Mouse (Mus musculus) forebrain, embryonic 13.5 days (tissue): ENCODE measurements around the gene F13a1. TPM values are rescaled to one million over a fixed set of nuclear protein-coding genes. Genes with fewer than 3 reads are reported as not detected.
A peak's percentile ranks its signal among the peaks of the same experiment; 100 is the strongest.

ENCODE experiments used
- ATAC-seq: fragments of 200-750 bp; cut with Nextera tagmentation; 2 replicates; pipeline ENCODE4 v1.8.0; 2017
- H3K27ac ChIP-seq: fragments of 300-500 bp; sonication (generic); 2 replicates; pipeline ENCODE4 v1.5.1; 2015; ENCODE audit warnings: inconsistent platforms, mild to moderate bottlenecking, moderate library complexity
- H3K27me3 ChIP-seq: fragments of 300-500 bp; sonication (generic); 2 replicates; pipeline ENCODE4 v1.6.1; 2015; ENCODE audit warnings: mild to moderate bottlenecking, inconsistent platforms
- H3K36me3 ChIP-seq: fragments of 300-500 bp; sonication (generic); 2 replicates; pipeline ENCODE4 v1.6.1; 2015; ENCODE audit warnings: mild to moderate bottlenecking, inconsistent platforms; ENCODE audit not compliant: poor library complexity, severe bottlenecking
- H3K4me1 ChIP-seq: fragments of 300-500 bp; sonication (generic); 2 replicates; pipeline ENCODE4 v1.6.1; 2015; ENCODE audit warnings: inconsistent platforms
- H3K4me2 ChIP-seq: fragments of 300-500 bp; sonication (generic); 2 replicates; pipeline ENCODE4 v1.6.1; 2015; ENCODE audit warnings: inconsistent platforms, mild to moderate bottlenecking, moderate library complexity
- H3K4me3 ChIP-seq: fragments of 300-500 bp; sonication (generic); 2 replicates; pipeline ENCODE4 v1.5.1; 2015; ENCODE audit warnings: mild to moderate bottlenecking, inconsistent platforms
- H3K9ac ChIP-seq: fragments of 300-500 bp; sonication (generic); 2 replicates; pipeline ENCODE4 v1.6.1; 2015; ENCODE audit warnings: mild to moderate bottlenecking, inconsistent platforms
- H3K9me3 ChIP-seq: fragments of 300-500 bp; sonication (generic); replicated peaks from 2 replicates; pipeline ENCODE4 v1.6.1; 2016; ENCODE audit warnings: inconsistent platforms
- WGBS: fragments of 180-500 bp; shearing (Covaris S2); methylation state at CpG from one replicate; pipeline ENCODE4 v1.1.7; 2015; 5-methylcytosine and 5-hydroxymethylcytosine counted together
- polyA plus RNA-seq: library from polyadenylated mRNA; unstranded; fragments of >200 nt; fragmentation: Nextera tagmentation; extraction: Ambion mirVana; gene quantifications from 2 replicates; pipeline ENCODE4 v1.2.1, GENCODE M21; 2015

Gene F13a1
- polyA plus RNA-seq, 1 experiment from 2014 or later: 5.9 TPM

- H3K9ac ChIP-seq: no peak overlapping the region
- no peak overlapping the region for H3K4me2 ChIP-seq
- H3K36me3 ChIP-seq: no peaks in the 10 kb centered on the region
- H3K4me3 ChIP-seq: no peak overlapping the region
- no peaks in the 10 kb centered on the region for H3K27me3 ChIP-seq
- H3K9me3 ChIP-seq: no peaks in the 10 kb centered on the region
- H3K4me1 ChIP-seq: no peaks in the 10 kb centered on the region
- no peak overlapping the region for H3K27ac ChIP-seq
- no peak for ATAC-seq
- WGBS: 90% methylated on average over 9 of the region's 9 CpGs
Observed at GRCm38 (mm10) chr13:36932066-36932465, 118.0 kb downstream of the F13a1 start.

GRCm38 (mm10) chr13:36919737-36920136 is 130.3 kb downstream of the F13a1 start:
- H3K27ac ChIP-seq: no peak overlapping the region; the same call in 1 of the 2 replicates
- WGBS: 59% methylated on average over 4 of the region's 4 CpGs
- no peaks in the 10 kb centered on the region for H3K27me3 ChIP-seq
- peak; percentile 57 for ATAC-seq
- H3K9me3 ChIP-seq: no peaks in the 10 kb centered on the region
- H3K4me2 ChIP-seq: no peak overlapping the region
- H3K4me3 ChIP-seq: no peak overlapping the region
- H3K36me3 ChIP-seq: no peaks in the 10 kb centered on the region
- H3K9ac ChIP-seq: no peak overlapping the region
- 0 out of 2 replicates have a peak, but pooled peaks cover 4% of the 10 kb centered on the region for H3K4me1 ChIP-seq

- ATAC-seq: peak; percentile 66; the same call in 1 of the 2 replicates
- Histone ChIP-seq H3K4me1 (peaks cover 13% of the 10 kb centered on the region), H3K27me3 (no peaks in the 10 kb centered on the region), H3K4me2 (no peak overlapping the region), H3K36me3 (no peaks in the 10 kb centered on the region), H3K27ac (no peak overlapping the region), H3K4me3 (no peak overlapping the region), H3K9ac (no peak overlapping the region), H3K9me3 (no peaks in the 10 kb centered on the region)
- 11% methylated on average over 4 of the region's 4 CpGs for WGBS
Observed at GRCm38 (mm10) chr13:36903885-36904284, 146.2 kb downstream of the F13a1 start.

GRCm38 (mm10) chr13:36903447-36903846 is 146.6 kb downstream of the F13a1 start:
- ATAC-seq: no peak
- no peaks in the 10 kb centered on the region for H3K9me3 ChIP-seq
- WGBS: 59% methylated on average over 1 of the region's 1 CpGs
- H3K9ac ChIP-seq: no peak overlapping the region
- no peaks in the 10 kb centered on the region for H3K27me3 ChIP-seq
- no peak overlapping the region for H3K4me3 ChIP-seq
- H3K4me2 ChIP-seq: no peak overlapping the region
- H3K36me3 ChIP-seq: no peaks in the 10 kb centered on the region
- peaks cover 13% of the 10 kb centered on the region for H3K4me1 ChIP-seq
- no peak overlapping the region for H3K27ac ChIP-seq

GRCm38 (mm10) chr13:36901603-36902002 is 148.4 kb downstream of the F13a1 start:
- Histone ChIP-seq H3K4me1 (peaks cover 13% of the 10 kb centered on the region), H3K4me3 (no peak overlapping the region), H3K9me3 (no peaks in the 10 kb centered on the region), H3K27me3 (no peaks in the 10 kb centered on the region), H3K9ac (no peak overlapping the region), H3K36me3 (no peaks in the 10 kb centered on the region), H3K27ac (no peak overlapping the region), H3K4me2 (no peak overlapping the region)
- ATAC-seq: no peak
- WGBS: 90% methylated on average over 3 of the region's 3 CpGs

GRCm38 (mm10) chr13:36901016-36901415 is 149.0 kb downstream of the F13a1 start:
- Histone ChIP-seq H3K36me3 (no peaks in the 10 kb centered on the region), H3K27me3 (no peaks in the 10 kb centered on the region), H3K9me3 (no peaks in the 10 kb centered on the region), H3K4me3 (no peak overlapping the region), H3K4me1 (peaks cover 13% of the 10 kb centered on the region), H3K9ac (no peak overlapping the region), H3K27ac (no peak overlapping the region), H3K4me2 (no peak overlapping the region)
- no peak for ATAC-seq
- 80% methylated on average over 3 of the region's 3 CpGs for whole genome bisulfite sequencing

- ATAC-seq: no peak
- WGBS: 30% methylated on average over 3 of the region's 3 CpGs
- no peaks in the 10 kb centered on the region for H3K27me3 ChIP-seq
- no peak overlapping the region for H3K9ac ChIP-seq
- no peak overlapping the region for H3K4me3 ChIP-seq
- H3K4me2 ChIP-seq: no peak overlapping the region
- H3K9me3 ChIP-seq: no peaks in the 10 kb centered on the region
- no peaks in the 10 kb centered on the region for H3K4me1 ChIP-seq
- no peak overlapping the region for H3K27ac ChIP-seq
- no peaks in the 10 kb centered on the region for H3K36me3 ChIP-seq
Observed at GRCm38 (mm10) chr13:36896061-36896460, 154.0 kb downstream of the F13a1 start.

- no peak overlapping the region for H3K4me3 ChIP-seq
- no peaks in the 10 kb centered on the region for H3K9me3 ChIP-seq
- H3K36me3 ChIP-seq: no peaks in the 10 kb centered on the region
- WGBS: 97% methylated on average over 3 of the region's 3 CpGs
- H3K9ac ChIP-seq: no peak overlapping the region
- no peak overlapping the region for H3K4me2 ChIP-seq
- H3K27ac ChIP-seq: no peak overlapping the region
- no peaks in the 10 kb centered on the region for H3K4me1 ChIP-seq
- H3K27me3 ChIP-seq: no peaks in the 10 kb centered on the region
- no peak for ATAC-seq
Observed at GRCm38 (mm10) chr13:36893762-36894161, 156.3 kb downstream of the F13a1 start.

GRCm38 (mm10) chr13:36892216-36892615 is 157.8 kb downstream of the F13a1 start:
- Histone ChIP-seq H3K9me3 (no peaks in the 10 kb centered on the region), H3K9ac (no peak overlapping the region), H3K4me2 (no peak overlapping the region), H3K27me3 (no peaks in the 10 kb centered on the region), H3K4me1 (no peaks in the 10 kb centered on the region), H3K36me3 (no peaks in the 10 kb centered on the region), H3K27ac (no peak overlapping the region), H3K4me3 (no peak overlapping the region)
- 90% methylated on average over 1 of the region's 1 CpGs for WGBS
- no peak for ATAC-seq

- ATAC-seq: no peak
- Histone ChIP-seq H3K27me3 (no peaks in the 10 kb centered on the region), H3K4me1 (no peaks in the 10 kb centered on the region), H3K27ac (no peak overlapping the region), H3K9me3 (no peaks in the 10 kb centered on the region), H3K4me2 (no peak overlapping the region), H3K9ac (no peak overlapping the region), H3K36me3 (no peaks in the 10 kb centered on the region), H3K4me3 (no peak overlapping the region)
- 91% methylated on average over 7 of the region's 7 CpGs for WGBS
Observed at GRCm38 (mm10) chr13:36885973-36886372, 164.1 kb downstream of the F13a1 start.

- ATAC-seq: no peak
- no peaks in the 10 kb centered on the region for H3K4me1 ChIP-seq
- H3K27me3 ChIP-seq: no peaks in the 10 kb centered on the region
- H3K4me2 ChIP-seq: no peak overlapping the region
- H3K9ac ChIP-seq: no peak overlapping the region
- H3K27ac ChIP-seq: no peak overlapping the region
- no peaks in the 10 kb centered on the region for H3K9me3 ChIP-seq
- no peaks in the 10 kb centered on the region for H3K36me3 ChIP-seq
- WGBS: 83% methylated on average over 3 of the region's 3 CpGs
- H3K4me3 ChIP-seq: no peak overlapping the region
Observed at GRCm38 (mm10) chr13:36839111-36839510, 210.9 kb downstream of the F13a1 start.
